Mouse (Mus musculus) testis, postnatal 10 days (tissue): ENCODE measurements around the gene Agpat4.
"Not testable (repeated sequence)": the region's sequence is repeated elsewhere in the genome, so short reads cannot be mapped to it uniquely, and the experiment has no call there.

ENCODE experiments used
- DNase-seq: peaks from one replicate; pipeline ENCODE4 v3.0.0; 2021; ENCODE audit warnings: low spot score

Agpat4 gene

GRCm38 (mm10) chr17:12195137-12195536 is 76.6 kb downstream of the Agpat4 start:
- no peak for DNase-seq

- DNase-seq: no peak
Observed at GRCm38 (mm10) chr17:12195604-12196003, 77.1 kb downstream of the Agpat4 start.

GRCm38 (mm10) chr17:12199933-12200332 is 81.4 kb downstream of the Agpat4 start:
- no peak for DNase-seq

GRCm38 (mm10) chr17:12201086-12201485 is 82.6 kb downstream of the Agpat4 start:
- no peak for DNase-seq

- no peak for DNase-seq
Observed at GRCm38 (mm10) chr17:12203414-12203897, 85.0 kb downstream of the Agpat4 start.

GRCm38 (mm10) chr17:12204246-12204645 is 85.7 kb downstream of the Agpat4 start:
- DNase-seq: no peak

- no peak for DNase-seq
Observed at GRCm38 (mm10) chr17:12204689-12205014, 86.1 kb downstream of the Agpat4 start.

- DNase-seq: no peak
Observed at GRCm38 (mm10) chr17:12205015-12205693, 86.7 kb downstream of the Agpat4 start.

- DNase-seq: no peak
Observed at GRCm38 (mm10) chr17:12205694-12206075, 87.2 kb downstream of the Agpat4 start.

- no peak for DNase-seq
Observed at GRCm38 (mm10) chr17:12206248-12206647, 87.7 kb downstream of the Agpat4 start.

- no peak for DNase-seq
Observed at GRCm38 (mm10) chr17:12207022-12207548, 88.6 kb downstream of the Agpat4 start.

- DNase-seq: no peak
Observed at GRCm38 (mm10) chr17:12209481-12209880, 91.0 kb downstream of the Agpat4 start.

- peak; percentile 95 for DNase-seq
Observed at GRCm38 (mm10) chr17:12210544-12211132, 92.1 kb downstream of the Agpat4 start.

- DNase-seq: no peak
Observed at GRCm38 (mm10) chr17:12211890-12212289, 93.4 kb downstream of the Agpat4 start.

GRCm38 (mm10) chr17:12212341-12212740 is 93.8 kb downstream of the Agpat4 start:
- DNase-seq: no peak

GRCm38 (mm10) chr17:12213430-12213829 is 94.9 kb downstream of the Agpat4 start:
- DNase-seq: no peak

- no peak for DNase-seq
Observed at GRCm38 (mm10) chr17:12216224-12216623, 97.7 kb downstream of the Agpat4 start.

- no peak for DNase-seq
Observed at GRCm38 (mm10) chr17:12221926-12222325, 103.4 kb downstream of the Agpat4 start.

- no peak for DNase-seq
Observed at GRCm38 (mm10) chr17:12223682-12224081, 105.2 kb downstream of the Agpat4 start.

- no peak for DNase-seq
Observed at GRCm38 (mm10) chr17:12224145-12224544, 105.6 kb downstream of the Agpat4 start.

- not testable (repeated sequence) for DNase-seq
Observed at GRCm38 (mm10) chr17:12224551-12224950, 106.0 kb downstream of the Agpat4 start.

GRCm38 (mm10) chr17:12225227-12225626 is 106.7 kb downstream of the Agpat4 start:
- no peak for DNase-seq

- no peak for DNase-seq
Observed at GRCm38 (mm10) chr17:12226551-12226950, 108.0 kb downstream of the Agpat4 start.

- DNase-seq: no peak
Observed at GRCm38 (mm10) chr17:12228001-12228400, 109.5 kb downstream of the Agpat4 start.
